Mouse (Mus musculus) lung, embryonic 14.5 days (tissue): ENCODE results near the gene Pon3. TPM values are rescaled to one million over a fixed set of nuclear protein-coding genes. Genes with fewer than 3 reads are reported as not detected.

Source experiments
- ATAC-seq: fragments of 200-750 bp; cut with Nextera tagmentation; 2 replicates; pipeline ENCODE4 v1.8.0; 2017; ENCODE audit warnings: mild to moderate bottlenecking, moderate TSS enrichment, moderate library complexity; ENCODE audit not compliant: insufficient read depth
- DNase-seq: peaks from one replicate; pipeline ENCODE4 v3.0.0-alpha.2; 2015
- H3K27ac ChIP-seq: fragments of 300-500 bp; sonication (generic); 2 replicates; pipeline ENCODE4 v1.5.1; 2014; ENCODE audit warnings: low read depth, mild to moderate bottlenecking, moderate library complexity
- H3K27me3 ChIP-seq: fragments of 300-500 bp; sonication (generic); 2 replicates; pipeline ENCODE4 v1.6.1; 2014; ENCODE audit warnings: low read length, control low read depth; ENCODE audit not compliant: insufficient read depth
- H3K36me3 ChIP-seq: fragments of 300-500 bp; sonication (generic); 2 replicates; pipeline ENCODE4 v1.6.1; 2014; ENCODE audit warnings: control low read depth; ENCODE audit not compliant: insufficient read depth
- H3K4me1 ChIP-seq: fragments of 300-500 bp; sonication (generic); 2 replicates; pipeline ENCODE4 v1.6.1; 2014; ENCODE audit warnings: antibody characterized with exemption, control low read depth; ENCODE audit not compliant: insufficient read depth
- H3K4me2 ChIP-seq: fragments of 300-500 bp; sonication (generic); 2 replicates; pipeline ENCODE4 v1.6.1; 2014; ENCODE audit warnings: mild to moderate bottlenecking
- H3K4me3 ChIP-seq: fragments of 300-500 bp; sonication (generic); 2 replicates; pipeline ENCODE4 v1.5.1; 2014; ENCODE audit warnings: low read depth, low read length
- H3K9ac ChIP-seq: fragments of 300-500 bp; sonication (generic); 2 replicates; pipeline ENCODE4 v1.6.1; 2014
- H3K9me3 ChIP-seq: fragments of 300-500 bp; sonication (generic); 2 replicates; pipeline ENCODE4 v1.6.1; 2016; ENCODE audit warnings: low read depth, low read length, control low read depth
- CTCF ChIP-seq: IDR thresholded peaks from 2 replicates; pipeline ENCODE4 v1.5.1; 2016; ENCODE audit warnings: antibody characterized with exemption, low read depth
- WGBS: fragments of 180-500 bp; shearing (Covaris S2); extraction: QIAGEN DNeasy Blood & Tissue Kit; methylation state at CpG from one replicate; pipeline ENCODE4 v1.1.7; 2014; 5-methylcytosine and 5-hydroxymethylcytosine counted together
- polyA plus RNA-seq: library from polyadenylated mRNA; unstranded; fragments of >200 nt; fragmentation: Nextera tagmentation; extraction: Ambion mirVana; gene quantifications from 2 replicates; pipeline ENCODE4 v1.2.1, GENCODE M21; 2014

Pon3 gene
- polyA plus RNA-seq, 1 experiment from 2014 or later: 14.2 TPM

- H3K9me3 ChIP-seq: no peaks in the 10 kb centered on the region
- 84% methylated on average over 5 of the region's 5 CpGs for WGBS
- H3K27ac ChIP-seq: no peak overlapping the region
- no peak for DNase-seq
- H3K4me3 ChIP-seq: no peak overlapping the region
- H3K9ac ChIP-seq: no peak overlapping the region
- no peak overlapping the region for H3K4me2 ChIP-seq
- no peaks in the 10 kb centered on the region for H3K27me3 ChIP-seq
- TF ChIP-seq CTCF: no peak
- no peaks in the 10 kb centered on the region for H3K4me1 ChIP-seq
- ATAC-seq: no peak
- H3K36me3 ChIP-seq: no peaks in the 10 kb centered on the region
Measured at GRCm38 (mm10) chr6:5198590-5198989, 57.5 kb downstream of the Pon3 start.

- 37% methylated on average over 5 of the region's 5 CpGs for WGBS
- ATAC-seq (peak; percentile 54; the same call in 1 of the 2 replicates), DNase-seq (no peak)
- Histone ChIP-seq H3K9ac (no peak within 1 kb of the TSS), H3K4me3 (no peak within 1 kb of the TSS), H3K27ac (no peak within 1 kb of the TSS), H3K36me3 (no peaks in the 10 kb centered on the region), H3K4me1 (0 out of 2 replicates have a peak, but pooled peaks cover 4% of the 10 kb centered on the region), H3K9me3 (no peaks in the 10 kb centered on the region), H3K4me2 (no peak within 1 kb of the TSS), H3K27me3 (no peaks in the 10 kb centered on the region)
- TF ChIP-seq CTCF: no peak
Measured at GRCm38 (mm10) chr6:5193693-5194092, 62.4 kb downstream of the Pon3 start, which contains the start of gene Pon1. TSS of gene Pon1 (minus strand) at chr6:5193946.

GRCm38 (mm10) chr6:5190761-5191160 is 65.3 kb downstream of the Pon3 start:
- Histone ChIP-seq H3K27ac (no peak overlapping the region), H3K4me2 (no peak overlapping the region), H3K9me3 (no peaks in the 10 kb centered on the region), H3K9ac (no peak overlapping the region), H3K4me1 (0 out of 2 replicates have a peak, but pooled peaks cover 4% of the 10 kb centered on the region), H3K4me3 (no peak overlapping the region), H3K27me3 (no peaks in the 10 kb centered on the region), H3K36me3 (no peaks in the 10 kb centered on the region)
- 70% methylated on average over 4 of the region's 4 CpGs for WGBS
- TF ChIP-seq CTCF: no peak
- no peak for ATAC-seq
- no peak for DNase-seq

- Histone ChIP-seq H3K9me3 (no peaks in the 10 kb centered on the region), H3K27me3 (no peaks in the 10 kb centered on the region)
- no peak; the same call in 1 of the 2 replicates for ATAC-seq
Measured at GRCm38 (mm10) chr6:5189507-5189906, 66.6 kb downstream of the Pon3 start.

GRCm38 (mm10) chr6:5188938-5189337 is 67.1 kb downstream of the Pon3 start:
- H3K27ac ChIP-seq: no peak overlapping the region
- 58% methylated on average over 6 of the region's 6 CpGs for WGBS
- H3K9ac ChIP-seq: no peak overlapping the region
- DNase-seq (no peak), ATAC-seq (no peak)
- TF ChIP-seq CTCF: no peak
- no peaks in the 10 kb centered on the region for H3K27me3 ChIP-seq
- no peaks in the 10 kb centered on the region for H3K36me3 ChIP-seq
- no peak overlapping the region for H3K4me3 ChIP-seq
- no peak overlapping the region for H3K4me2 ChIP-seq
- no peaks in the 10 kb centered on the region for H3K9me3 ChIP-seq
- 0 out of 2 replicates have a peak, but pooled peaks cover 4% of the 10 kb centered on the region for H3K4me1 ChIP-seq

More at GRCm38 (mm10) chr6:5189507-5189906, 66.6 kb downstream of the Pon3 start:
- no peak overlapping the region for H3K4me2 ChIP-seq
- H3K36me3 ChIP-seq: no peaks in the 10 kb centered on the region
- no peak overlapping the region for H3K9ac ChIP-seq
- WGBS: 32% methylated on average over 4 of the region's 4 CpGs
- no peak overlapping the region for H3K4me3 ChIP-seq
- H3K4me1 ChIP-seq: 0 out of 2 replicates have a peak, but pooled peaks cover 4% of the 10 kb centered on the region
- peak; percentile 74 for DNase-seq
- TF ChIP-seq CTCF: no peak
- H3K27ac ChIP-seq: no peak overlapping the region

GRCm38 (mm10) chr6:5188036-5188435 is 68.0 kb downstream of the Pon3 start:
- 78% methylated on average over 5 of the region's 5 CpGs for whole genome bisulfite sequencing
- Histone ChIP-seq H3K36me3 (no peaks in the 10 kb centered on the region), H3K9ac (no peak overlapping the region), H3K4me2 (no peak overlapping the region), H3K27me3 (no peaks in the 10 kb centered on the region), H3K4me3 (no peak overlapping the region), H3K27ac (no peak overlapping the region), H3K4me1 (0 out of 2 replicates have a peak, but pooled peaks cover 4% of the 10 kb centered on the region), H3K9me3 (no peaks in the 10 kb centered on the region)
- DNase-seq: no peak
- no peak for TF ChIP-seq CTCF
- ATAC-seq: no peak

GRCm38 (mm10) chr6:5187586-5187985 is 68.5 kb downstream of the Pon3 start:
- ATAC-seq (no peak), DNase-seq (no peak)
- H3K9ac ChIP-seq: no peak overlapping the region
- H3K9me3 ChIP-seq: no peaks in the 10 kb centered on the region
- H3K27ac ChIP-seq: no peak overlapping the region
- no peaks in the 10 kb centered on the region for H3K36me3 ChIP-seq
- H3K4me1 ChIP-seq: 0 out of 2 replicates have a peak, but pooled peaks cover 4% of the 10 kb centered on the region
- no peak overlapping the region for H3K4me3 ChIP-seq
- no peak for TF ChIP-seq CTCF
- no peak overlapping the region for H3K4me2 ChIP-seq
- 78% methylated on average over 6 of the region's 6 CpGs for WGBS
- H3K27me3 ChIP-seq: no peaks in the 10 kb centered on the region
